Comparison of ENCODE assay signal across 15 mouse cellular contexts in the genomic region with DNA sequence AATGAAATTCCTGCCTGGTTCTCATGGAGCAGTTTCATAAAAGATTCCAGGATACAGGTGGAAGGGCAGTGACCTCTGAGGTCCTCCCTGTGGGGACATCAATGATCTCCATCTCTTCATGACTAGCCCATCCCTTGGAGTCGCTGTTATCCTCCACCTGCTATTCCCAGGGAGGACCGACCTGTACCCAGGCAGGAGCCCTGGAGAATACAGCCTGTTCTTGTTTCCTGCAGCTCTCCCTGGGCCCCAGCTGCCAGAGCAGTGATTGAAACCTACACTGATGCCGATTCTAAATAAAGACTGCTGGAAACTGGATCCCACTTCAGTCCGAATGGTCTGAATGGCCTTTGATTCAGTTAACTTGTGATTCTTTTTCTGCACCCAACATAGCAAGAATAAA. TPM values are rescaled to one million over a fixed set of nuclear protein-coding genes. Genes with fewer than 3 reads are reported as not detected.
DNase-seq lines count a peak whose midpoint lies in the region; ATAC-seq and TF ChIP-seq lines count a peak whose summit lies in the region.
"Had no signal": no experiment of that assay in that cellular context is flagged by ENCODE, and none has a peak within 500 bp of the region (broad histone marks: within the 10 kb centered on the region; RNA-seq: fewer than 3 reads in every experiment).

No protein-coding gene starts in this region.

- H3K4me3 ChIP-seq in layer of hippocampus, adult 2 months: peak overlapping the region; percentile 98; the same call in 1 of the 2 replicates
- no peak overlapping the region for H3K4me3 ChIP-seq in midbrain, embryonic 12.5 days
- H3K4me3 ChIP-seq in midbrain, embryonic 11.5 days (ENCODE audit: low read depth, low read length): no peak overlapping the region

- WGBS in midbrain, embryonic 12.5 days: 93% methylated on average over 4 of the region's 4 CpGs
- 95% methylated on average over 4 of the region's 4 CpGs for WGBS in midbrain, embryonic 11.5 days

- H3K36me3 ChIP-seq in midbrain, embryonic 12.5 days: no peaks in the 10 kb centered on the region
- H3K36me3 ChIP-seq in midbrain, embryonic 11.5 days (ENCODE audit: control insufficient read depth, insufficient read depth, low read length): 0 out of 2 replicates have a peak, but pooled peaks cover 2% of the 10 kb centered on the region

- ATAC-seq in midbrain, embryonic 12.5 days (ENCODE audit: low FRiP score, low read depth): no peak
- ATAC-seq in midbrain, embryonic 11.5 days (ENCODE audit: low FRiP score): no peak

- H3K9me3 ChIP-seq in midbrain, embryonic 12.5 days: peaks cover 9% of the 10 kb centered on the region; the same call in 1 of the 2 replicates
- H3K9me3 ChIP-seq in midbrain, embryonic 11.5 days (ENCODE audit: control insufficient read depth, low read length): no peaks in the 10 kb centered on the region
- H3K9me3 ChIP-seq: limb, embryonic 15.5 days had no signal

- H3K27me3 ChIP-seq in midbrain, embryonic 12.5 days: no peaks in the 10 kb centered on the region
- no peaks in the 10 kb centered on the region for H3K27me3 ChIP-seq in midbrain, embryonic 11.5 days (ENCODE audit: control insufficient read depth, insufficient read depth, low read length)
- H3K27me3 ChIP-seq: limb, embryonic 15.5 days had no signal

- no peak overlapping the region for H3K27ac ChIP-seq in layer of hippocampus, adult 2 months
- H3K27ac ChIP-seq in midbrain, embryonic 12.5 days (replicated peaks): no peak overlapping the region
- no peak overlapping the region for H3K27ac ChIP-seq in midbrain, embryonic 11.5 days (ENCODE audit: low read depth, low read length)
- H3K27ac ChIP-seq: heart, adult 2 months; limb, embryonic 15.5 days had no signal

- DNase-seq in gastrocnemius, postnatal 25 days: peak; percentile 59
- no peak for DNase-seq in gastrocnemius, postnatal 10 days
- DNase-seq in layer of hippocampus, adult 2 months (ENCODE audit: low spot score in 2 of 2): no peak
- DNase-seq in layer of hippocampus, adult 9-10 months (ENCODE audit: low spot score): no peak
- DNase-seq in midbrain, embryonic 11.5 days (ENCODE audit: low spot score, missing footprints): no peak
- no peak for DNase-seq in urinary bladder, postnatal 25 days (ENCODE audit: low spot score)
- DNase-seq: adrenal gland, postnatal 25 days; cerebellum, adult 18-20 months; cerebellum, postnatal 36 days; heart, adult 2 months; kidney, adult 8-10 months; kidney, postnatal 4 days; midbrain, embryonic 14.5 days had no signal

- no peak overlapping the region for H3K9ac ChIP-seq in midbrain, embryonic 12.5 days (replicated peaks)
- no peak overlapping the region for H3K9ac ChIP-seq in midbrain, embryonic 11.5 days (ENCODE audit: low read length)

- peak overlapping the region; percentile 62; the same call in 1 of the 2 replicates for H3K4me2 ChIP-seq in midbrain, embryonic 12.5 days (replicated peaks)
- H3K4me2 ChIP-seq in midbrain, embryonic 11.5 days: no peak overlapping the region

- no peak for TF ChIP-seq CTCF in layer of hippocampus, adult 2 months (conservative IDR thresholded peaks at IDR 0.05)

- peaks cover 9% of the 10 kb centered on the region for H3K4me1 ChIP-seq in midbrain, embryonic 12.5 days
- H3K4me1 ChIP-seq in midbrain, embryonic 11.5 days (ENCODE audit: control insufficient read depth, insufficient read depth, low read length): peaks cover 7% of the 10 kb centered on the region

RNA-seq across cellular contexts. Expression of gene Ccdc57, which starts 1.2 kb away (rescaled TPM):
- total RNA-seq in gastrocnemius, postnatal 25 days (2021): 1 to 10 TPM; 2.8 to 2.9 TPM
- total RNA-seq in gastrocnemius, postnatal 10 days (2021): 1 to 10 TPM; 2.5 to 4.8 TPM
- 1 to 10 TPM; 8.4 to 8.7 TPM for total RNA-seq in layer of hippocampus, adult 2 months (2021)
- 5.9 and 6.3 TPM in 2 replicates for polyA plus RNA-seq in midbrain, embryonic 12.5 days (2016; fragmentation: Nextera tagmentation; extraction: Ambion mirVana)
- 4.3 and 4.5 TPM in 2 replicates for polyA plus RNA-seq in midbrain, embryonic 11.5 days (2014; fragmentation: Nextera tagmentation; extraction: Ambion mirVana)

RNA-seq across cellular contexts. Expression of gene Slc16a3, which starts 16.8 kb away (rescaled TPM):
- 100 to 1,000 TPM; 313 to 418 TPM for total RNA-seq in gastrocnemius, postnatal 25 days (2021)
- 100 to 1,000 TPM; 193 to 232 TPM for total RNA-seq in gastrocnemius, postnatal 10 days (2021)
- 1 to 10 TPM; 1.6 to 1.9 TPM for total RNA-seq in layer of hippocampus, adult 2 months (2021)
- polyA plus RNA-seq in midbrain, embryonic 12.5 days (2016; fragmentation: Nextera tagmentation; extraction: Ambion mirVana): 27.1 and 29.4 TPM in 2 replicates
- 24.1 and 30.4 TPM in 2 replicates for polyA plus RNA-seq in midbrain, embryonic 11.5 days (2014; fragmentation: Nextera tagmentation; extraction: Ambion mirVana)

RNA-seq across cellular contexts. Expression of gene Csnk1d, which starts 59.7 kb away (rescaled TPM):
- 10 to 100 TPM; 45.8 to 52.6 TPM for total RNA-seq in gastrocnemius, postnatal 25 days (2021)
- 10 to 100 TPM; 67.8 to 77.3 TPM for total RNA-seq in gastrocnemius, postnatal 10 days (2021)
- 100 to 1,000 TPM; 133 to 136 TPM for total RNA-seq in layer of hippocampus, adult 2 months (2021)
- 167 and 170 TPM in 2 replicates for polyA plus RNA-seq in midbrain, embryonic 12.5 days (2016; fragmentation: Nextera tagmentation; extraction: Ambion mirVana)
- polyA plus RNA-seq in midbrain, embryonic 11.5 days (2014; fragmentation: Nextera tagmentation; extraction: Ambion mirVana): 60.9 and 71.3 TPM in 2 replicates

Comparison
In these comparisons a context has a peak if more than half of its experiments do, and no peak if none do; other contexts are left out.
1. RNA of gene Slc16a3, which starts 16.8 kb away (total RNA-seq): 313 to 418 TPM in gastrocnemius, postnatal 25 days and 193 to 232 TPM in gastrocnemius, postnatal 10 days; 1.6 to 1.9 TPM in layer of hippocampus, adult 2 months; every median in the first group is over 10 times any median in the second.